Mouse (Mus musculus) midbrain, embryonic 15.5 days (tissue): ENCODE results near the gene E130218I03Rik. TPM values are rescaled to one million over a fixed set of nuclear protein-coding genes. Genes with fewer than 3 reads are reported as not detected.

Experiments
- polyA plus RNA-seq: library from polyadenylated mRNA; unstranded; fragments of >200 nt; fragmentation: Nextera tagmentation; extraction: Ambion mirVana; gene quantifications from 2 replicates; pipeline ENCODE4 v1.2.1, GENCODE M21; 2015

The E130218I03Rik gene
- polyA plus RNA-seq, 1 experiment from 2014 or later = 0.30 TPM

Other genes with a start within 250 kb of the E130218I03Rik start
- 45.9 and 48.2 TPM in 2 replicates for gene Dhdds, start 242.7 kb upstream of the E130218I03Rik start, polyA plus RNA-seq
- gene Lin28a, start 224.8 kb upstream of the E130218I03Rik start, polyA plus RNA-seq = 0.27 and 0.64 TPM in 2 replicates
- not detected in 2 replicates for gene Zfp683, start 189.8 kb upstream of the E130218I03Rik start, polyA plus RNA-seq
- 2.4 and 4.2 TPM in 2 replicates for gene Crybg2, start 182.8 kb upstream of the E130218I03Rik start, polyA plus RNA-seq
- gene Cd52, start 148.6 kb upstream of the E130218I03Rik start, polyA plus RNA-seq = 2.1 and 2.8 TPM in 2 replicates
- gene Ubxn11, start 141.1 kb upstream of the E130218I03Rik start, polyA plus RNA-seq = 17.2 and 19.1 TPM in 2 replicates
- gene Sh3bgrl3, start 114.9 kb upstream of the E130218I03Rik start, polyA plus RNA-seq = 386 and 393 TPM in 2 replicates
- 18.7 and 19.2 TPM in 2 replicates for gene Cep85, start 56.5 kb upstream of the E130218I03Rik start, polyA plus RNA-seq
- not detected in 2 replicates for gene Gm7534, start 40.7 kb upstream of the E130218I03Rik start, polyA plus RNA-seq
- gene Catsper4, start 16.3 kb upstream of the E130218I03Rik start, polyA plus RNA-seq = not detected in 2 replicates
- gene Cnksr1, start 5.3 kb upstream of the E130218I03Rik start, polyA plus RNA-seq = 0.42 TPM in 1 of 2 replicates, not detected in the other
- gene Zfp593, start 1.9 kb downstream of the E130218I03Rik start, polyA plus RNA-seq = 13.0 and 15.3 TPM in 2 replicates
- not detected in 2 replicates for gene Gm30191, start 3.3 kb downstream of the E130218I03Rik start, polyA plus RNA-seq
- 13.6 and 14.4 TPM in 2 replicates for gene Grrp1, start 10.4 kb downstream of the E130218I03Rik start, polyA plus RNA-seq
- 42.2 and 44.7 TPM in 2 replicates for gene Pdik1l, start 44.2 kb downstream of the E130218I03Rik start, polyA plus RNA-seq
- 0.40 and 0.91 TPM in 2 replicates for gene Trim63, start 71.5 kb downstream of the E130218I03Rik start, polyA plus RNA-seq
- 0.22 and 0.23 TPM in 2 replicates for gene Slc30a2, start 99.5 kb downstream of the E130218I03Rik start, polyA plus RNA-seq
- gene Extl1, start 140.2 kb downstream of the E130218I03Rik start, polyA plus RNA-seq = 0.59 and 0.62 TPM in 2 replicates
- gene Pafah2, start 152.7 kb downstream of the E130218I03Rik start, polyA plus RNA-seq = 7.7 and 8.0 TPM in 2 replicates
- gene Stmn1, start 224.7 kb downstream of the E130218I03Rik start, polyA plus RNA-seq = 7,501 and 7,674 TPM in 2 replicates